Mouse (Mus musculus): Measurements from ENCODE around the gene Slc39a11.
A peak's percentile ranks its signal among the peaks of the same experiment; 100 is the strongest.

Slc39a11 gene

DNA sequence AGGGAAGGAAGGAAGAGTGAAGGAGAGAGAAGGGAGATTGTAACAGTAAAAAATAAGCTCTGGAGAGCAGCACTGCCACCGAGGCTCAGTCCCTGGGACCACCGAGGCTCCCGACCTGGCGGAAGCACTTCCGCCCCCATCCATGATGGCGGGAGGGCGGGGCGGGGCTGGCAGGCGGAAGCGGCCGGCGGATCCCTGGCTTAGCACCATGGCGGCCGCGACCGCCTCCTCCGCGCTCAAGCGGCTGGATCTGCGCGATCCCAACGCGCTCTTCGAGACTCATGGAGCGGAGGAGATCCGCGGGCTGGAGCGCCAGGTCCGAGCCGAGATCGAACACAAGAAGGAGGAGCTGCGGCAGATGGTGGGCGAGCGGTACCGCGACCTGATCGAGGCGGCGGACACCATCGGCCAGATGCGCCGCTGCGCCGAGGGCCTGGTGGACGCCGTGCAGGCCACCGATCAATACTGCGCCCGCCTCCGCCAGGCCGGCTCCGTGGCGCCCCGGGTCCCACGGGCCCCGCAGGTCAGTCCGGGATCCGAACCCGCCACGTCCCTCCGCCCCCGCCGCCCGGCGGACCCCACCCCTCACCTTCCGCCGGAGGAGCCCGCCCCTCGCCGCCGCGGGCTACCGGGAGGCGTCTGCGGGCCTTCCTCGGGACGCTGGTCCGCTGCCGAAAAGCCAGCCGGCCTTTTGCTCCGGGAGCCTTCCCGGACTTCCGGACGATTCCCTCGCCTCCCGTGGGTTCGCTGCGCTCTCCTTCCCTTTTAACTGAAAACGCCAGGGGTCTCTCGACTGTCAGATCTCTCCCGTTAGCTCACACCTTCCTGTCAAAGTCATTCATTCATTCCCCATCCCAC is at the start of gene Slc39a11:
Gene Slc39a11 (minus strand): TSS at position 727 of the 858 bp plus-strand sequence.
- peak; percentile 76 for DNase-seq (ENCODE audit: low read depth, low spot score)

DNA sequence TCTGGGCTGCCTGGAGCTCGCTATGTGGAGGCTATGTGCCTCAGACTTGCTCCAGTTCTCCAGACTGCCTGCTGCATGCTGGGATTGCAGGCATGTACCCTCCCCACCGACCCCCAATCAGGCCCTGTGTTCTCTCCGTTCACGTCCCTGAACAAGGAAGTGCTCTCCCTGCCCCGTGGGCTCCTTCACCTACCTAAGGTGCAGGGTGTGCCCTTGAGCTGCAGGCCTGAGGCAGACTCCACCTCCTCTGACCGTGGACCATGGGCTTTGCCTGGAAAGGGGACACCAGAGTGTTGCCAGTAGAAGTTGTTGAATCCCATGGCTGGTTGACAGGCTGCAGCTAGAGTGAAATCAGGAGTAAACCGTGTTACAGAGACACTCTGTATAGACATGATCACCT is 49.8 kb upstream of the Slc39a11 start:
- no peak for DNase-seq (ENCODE audit: low read depth, low spot score)

DNA sequence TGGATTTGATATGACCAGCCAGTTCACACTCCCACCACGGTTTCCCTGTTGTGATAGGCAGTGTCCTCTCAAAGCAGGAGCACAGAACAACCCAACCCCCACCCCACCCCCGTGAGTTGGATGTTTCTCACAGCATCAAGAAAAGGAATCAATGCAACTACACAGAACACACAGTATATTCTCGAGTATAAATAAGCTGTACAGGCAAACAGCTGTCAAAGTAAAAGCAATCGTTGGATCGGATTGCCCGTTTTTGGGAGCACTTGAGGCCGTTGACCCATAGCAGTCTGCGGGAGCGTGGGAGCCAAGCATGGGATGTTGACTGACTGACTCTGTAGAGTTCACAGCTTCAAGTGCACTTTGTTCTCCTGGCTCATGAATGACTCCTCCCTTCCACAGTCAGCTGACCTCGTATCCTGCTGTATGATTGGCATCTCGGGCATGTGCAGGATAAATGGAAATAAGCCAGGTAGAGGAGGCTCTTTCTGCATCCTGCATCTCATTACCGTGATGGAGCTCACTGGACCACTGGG is 48.2 kb upstream of the Slc39a11 start:
- DNase-seq (ENCODE audit: low read depth, low spot score), result no peak

DNA sequence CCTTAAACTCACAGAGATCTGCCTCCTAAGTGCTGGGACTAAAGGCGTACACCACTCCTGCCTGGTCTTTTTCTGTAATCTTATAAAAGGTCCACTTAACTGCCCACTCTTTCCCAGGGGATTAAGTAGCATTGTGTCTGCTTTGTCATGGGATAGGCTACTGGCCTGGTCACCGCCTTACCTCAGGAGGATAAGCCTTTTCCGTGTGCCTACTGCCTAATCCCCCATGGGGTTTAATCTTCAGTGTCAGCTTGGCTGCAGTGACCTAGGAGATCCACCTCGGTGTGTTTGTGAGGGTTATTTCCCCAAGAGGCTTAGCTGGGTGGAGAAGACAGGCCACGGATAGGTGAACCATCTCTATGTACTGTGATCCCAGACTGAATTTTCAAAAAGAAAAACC is 47.7 kb upstream of the Slc39a11 start:
- no peak for DNase-seq (ENCODE audit: low read depth, low spot score)

DNA sequence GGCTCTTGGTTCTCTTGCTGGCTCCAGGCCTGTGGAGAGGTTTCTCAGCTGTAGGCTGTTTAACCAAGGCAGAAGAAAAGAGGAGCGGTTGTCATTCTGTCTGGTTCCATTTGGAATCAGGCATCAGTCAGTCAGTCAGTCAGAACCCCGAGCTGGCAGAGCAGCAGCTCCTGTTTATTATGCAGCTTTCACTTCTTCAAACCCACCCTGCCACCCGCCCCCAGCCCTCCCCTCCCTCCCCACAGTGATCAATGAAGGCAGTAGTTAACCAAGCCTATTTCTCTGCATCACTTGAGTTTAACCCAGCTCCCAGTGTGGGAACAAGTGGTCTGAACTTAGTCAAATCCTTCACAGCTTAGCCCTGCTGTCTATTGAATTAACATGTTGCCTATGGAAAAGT is 42.0 kb upstream of the Slc39a11 start:
- DNase-seq (ENCODE audit: low read depth, low spot score), result no peak

DNA sequence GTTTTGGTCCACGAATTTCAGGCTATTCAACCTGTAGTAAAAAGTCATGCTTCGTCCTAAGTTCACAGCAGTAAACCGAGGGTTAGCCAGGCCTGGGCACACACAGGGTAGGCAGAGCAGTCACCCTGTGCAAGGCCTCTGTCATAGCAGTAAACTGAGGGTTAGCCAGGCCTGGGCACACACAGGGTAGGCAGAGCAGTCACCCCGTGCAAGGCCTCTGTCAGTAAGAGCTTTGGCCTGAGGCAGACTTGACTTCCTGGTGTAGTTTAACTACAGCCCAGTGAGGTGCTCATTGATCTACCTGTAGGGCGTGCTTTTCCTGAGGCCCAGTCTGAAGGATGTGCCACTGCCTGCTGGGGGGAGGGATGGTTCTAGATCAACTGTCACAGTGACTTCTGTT is 41.4 kb upstream of the Slc39a11 start:
- no peak for DNase-seq (ENCODE audit: low read depth, low spot score)

DNA sequence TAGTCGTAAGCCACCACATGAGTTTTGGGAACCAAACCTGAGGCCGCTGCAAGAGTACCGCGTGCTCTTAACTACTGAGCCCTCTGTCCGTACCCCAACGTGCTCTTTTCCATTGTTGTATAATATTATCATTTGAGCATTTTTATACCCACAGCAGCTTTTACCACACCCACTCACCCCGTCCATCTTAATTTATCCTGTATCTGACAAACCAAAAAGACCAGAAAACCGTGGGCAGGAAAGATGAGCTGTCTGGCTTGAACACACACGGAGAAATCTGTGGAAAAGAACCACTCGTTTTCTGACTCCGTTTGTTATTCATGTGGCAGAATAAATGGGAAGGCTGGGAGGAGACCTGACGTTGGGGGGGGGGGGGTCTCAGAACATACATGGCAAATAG is 40.6 kb upstream of the Slc39a11 start:
- DNase-seq (ENCODE audit: low read depth, low spot score), result no peak

DNA sequence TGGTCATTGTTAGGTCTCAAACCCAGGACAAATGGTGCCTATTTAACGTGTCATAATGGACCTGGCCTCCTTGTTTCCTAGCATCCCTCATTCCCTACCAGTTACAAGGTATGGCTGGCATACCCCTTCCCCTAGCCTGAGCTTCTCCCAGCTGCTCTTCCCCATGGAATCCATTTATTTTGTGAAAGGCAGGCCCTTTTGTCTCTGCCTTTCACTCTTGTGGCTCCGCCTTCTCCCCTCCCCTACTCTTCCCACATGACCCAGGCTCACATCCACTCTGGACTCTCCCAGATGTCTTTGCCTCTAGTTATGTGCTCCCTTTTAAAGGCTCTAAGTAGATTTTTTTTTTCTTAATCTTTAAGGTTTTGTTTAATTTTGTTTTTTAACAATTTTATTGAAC is 37.2 kb upstream of the Slc39a11 start:
- peak; percentile 61 for DNase-seq (ENCODE audit: low read depth, low spot score)

DNA sequence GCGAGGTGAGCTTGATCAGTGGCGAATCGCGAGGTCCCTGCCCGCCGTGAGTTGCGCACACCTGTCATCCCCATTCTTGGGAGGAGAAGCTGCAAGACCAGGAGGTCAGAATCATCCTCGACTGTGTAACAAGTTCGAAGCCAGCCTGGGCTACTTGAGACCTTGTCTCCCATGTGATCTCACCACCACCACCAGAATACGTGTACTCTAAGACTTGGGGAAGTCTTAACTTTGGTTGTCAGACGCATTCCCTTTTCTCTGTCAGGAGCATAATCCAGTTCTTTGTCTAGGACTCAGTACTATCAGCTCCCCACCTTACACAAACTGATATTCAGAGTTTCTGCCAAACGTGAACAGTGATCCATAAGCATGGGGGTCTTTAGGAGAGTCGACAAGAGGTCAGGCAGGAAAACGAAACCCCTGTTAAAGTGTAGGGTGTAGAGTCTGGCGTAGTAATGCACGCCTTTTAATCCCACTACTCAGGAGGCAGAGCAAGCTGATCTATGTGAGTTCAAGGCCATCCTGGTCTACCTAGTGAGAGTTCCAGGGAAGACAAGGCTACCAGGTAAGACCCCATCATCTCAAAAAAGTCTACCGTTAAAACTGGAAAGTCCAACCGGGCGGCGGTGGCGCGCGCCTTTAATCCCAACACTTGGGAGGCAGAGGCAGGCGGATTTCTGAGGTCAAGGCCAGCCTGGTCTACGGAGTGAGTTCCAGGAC is 35.0 kb upstream of the Slc39a11 start:
- no peak for DNase-seq (ENCODE audit: low read depth, low spot score)

DNA sequence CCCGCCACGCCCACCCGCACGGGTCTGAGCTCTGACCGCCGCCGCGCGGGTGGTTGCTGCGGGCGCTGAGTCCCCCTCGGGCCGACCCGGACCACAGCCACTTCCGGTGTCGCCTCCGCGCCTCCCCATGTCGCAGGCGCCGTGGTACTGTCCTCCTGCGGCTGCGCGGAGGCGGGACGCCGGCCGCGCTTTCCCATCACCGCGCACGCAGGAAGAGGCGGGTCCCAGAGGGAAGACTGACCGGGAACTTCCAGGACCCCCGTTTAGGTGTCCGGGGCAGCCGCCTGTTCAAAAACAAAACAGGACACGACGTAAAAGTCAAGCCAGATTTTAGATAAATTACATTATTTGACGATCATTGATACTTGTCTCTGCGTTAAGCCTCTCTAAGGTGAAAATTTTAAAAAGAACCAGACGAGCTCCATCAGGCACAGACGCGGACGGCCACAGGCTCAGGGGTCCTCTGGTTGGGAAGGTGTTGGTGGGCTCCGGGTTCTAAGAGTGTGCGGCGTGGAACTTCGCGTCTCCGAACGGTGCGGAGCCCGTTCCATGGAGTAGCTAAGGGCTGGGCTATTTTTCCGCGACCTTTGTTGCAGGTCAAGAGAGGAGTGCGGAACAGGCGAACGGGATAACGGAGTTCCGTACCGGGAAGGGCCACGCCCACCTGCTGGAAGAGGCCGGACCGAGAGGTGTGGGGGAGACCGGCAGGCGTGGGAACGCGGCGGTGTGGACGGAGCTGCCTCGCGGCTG is 34.3 kb upstream of the Slc39a11 start, which contains the start of the genes Fam104a and D11Wsu47e:
Gene Fam104a (minus strand): TSS at position 199 of the 750 bp plus-strand sequence.
Gene D11Wsu47e (plus strand): TSS at position 456 of the 750 bp plus-strand sequence.
- peak; percentile 97 for DNase-seq (ENCODE audit: low read depth, low spot score)

DNA sequence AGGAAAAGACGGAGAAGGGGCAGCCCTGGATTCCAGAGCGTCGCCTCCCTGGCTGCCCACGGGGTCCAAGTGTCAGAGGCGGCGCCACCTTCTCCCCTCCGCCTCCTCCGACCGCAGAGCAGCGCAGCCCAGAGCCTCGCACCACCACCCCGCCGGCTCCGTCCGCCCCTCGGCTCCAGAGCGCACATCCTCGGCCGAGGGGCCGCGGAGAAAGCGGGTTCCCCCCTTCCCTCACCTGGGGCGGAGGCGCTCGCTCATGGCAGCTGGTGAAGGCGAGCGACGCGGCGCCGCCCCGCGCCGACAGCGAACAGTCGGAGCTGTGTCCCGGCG is 33.7 kb upstream of the Slc39a11 start:
- no peak for DNase-seq (ENCODE audit: low read depth, low spot score)

DNA sequence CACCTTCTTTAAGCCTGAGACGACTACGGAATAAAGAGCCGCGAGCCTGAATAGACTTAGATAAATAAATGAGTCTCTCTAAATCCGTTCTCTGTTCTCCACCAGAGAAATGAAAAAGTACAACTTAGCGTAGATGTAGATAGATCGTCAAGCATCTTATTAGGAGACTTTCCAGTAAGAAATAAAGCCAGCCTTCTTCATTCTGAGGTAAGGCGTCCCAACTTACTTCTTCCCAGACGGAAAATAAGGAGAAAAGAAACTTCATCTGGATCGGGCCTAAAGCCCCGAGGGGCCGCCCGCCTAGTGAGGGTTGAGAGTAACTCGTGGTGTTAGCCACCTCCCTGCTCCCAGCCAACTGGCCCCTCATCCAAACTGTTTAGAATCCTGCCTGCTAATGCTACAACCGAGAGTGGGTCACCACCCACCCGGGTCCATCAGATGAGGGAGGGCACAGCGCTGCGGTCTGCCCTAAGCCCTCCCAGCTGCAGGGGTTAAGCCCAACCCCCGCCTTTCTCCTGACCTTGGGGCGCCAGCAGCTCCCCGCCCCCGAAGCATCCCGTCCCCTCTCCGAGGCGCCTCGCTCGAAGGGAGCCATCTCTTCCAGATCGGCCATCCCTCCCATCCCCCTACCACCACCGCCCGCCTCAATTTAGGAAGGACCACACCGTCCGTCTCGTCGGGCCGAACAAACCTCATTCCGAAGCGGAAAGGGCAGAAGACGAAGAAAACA is 33.2 kb upstream of the Slc39a11 start:
- peak; percentile 66 for DNase-seq (ENCODE audit: low read depth, low spot score)

DNA sequence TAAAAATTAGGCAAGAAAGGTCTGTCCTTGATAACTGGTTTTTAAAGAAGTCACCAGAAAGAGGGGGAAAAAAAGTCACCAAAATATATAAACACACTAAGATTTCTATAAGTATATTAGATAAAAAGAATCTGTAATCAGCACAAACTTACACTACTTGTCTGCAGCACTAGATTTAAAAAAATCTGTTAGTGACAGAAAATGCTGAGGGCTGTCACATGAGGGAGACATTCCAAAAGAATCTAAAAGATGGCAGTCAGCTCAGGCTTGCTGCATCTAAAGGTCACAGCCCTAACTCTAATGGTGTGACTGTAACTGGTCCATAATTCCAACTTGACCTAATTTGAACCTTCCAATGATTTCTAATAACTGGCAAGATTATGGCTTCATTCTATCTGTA is 32.1 kb upstream of the Slc39a11 start:
- DNase-seq (ENCODE audit: low read depth, low spot score), result no peak

DNA sequence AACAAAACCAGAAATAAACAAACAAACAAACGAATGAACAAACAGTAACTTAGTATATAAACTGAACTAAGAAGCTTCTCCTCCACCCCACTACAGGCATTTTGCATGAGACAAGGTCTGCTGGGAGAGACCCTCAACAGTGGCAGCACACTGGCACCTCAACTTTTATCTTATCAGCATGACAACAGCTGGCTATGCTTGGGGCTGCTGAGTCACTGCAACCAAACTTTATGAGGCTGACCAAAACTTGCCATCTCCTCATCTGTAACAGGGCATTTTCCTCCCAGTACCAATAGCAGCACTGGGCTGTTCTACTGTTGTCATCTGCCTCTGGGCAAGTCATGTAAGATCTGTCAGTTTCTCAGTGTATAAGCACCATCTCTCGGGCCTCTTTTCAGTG is 31.1 kb upstream of the Slc39a11 start:
- no peak for DNase-seq (ENCODE audit: low read depth, low spot score)

DNA sequence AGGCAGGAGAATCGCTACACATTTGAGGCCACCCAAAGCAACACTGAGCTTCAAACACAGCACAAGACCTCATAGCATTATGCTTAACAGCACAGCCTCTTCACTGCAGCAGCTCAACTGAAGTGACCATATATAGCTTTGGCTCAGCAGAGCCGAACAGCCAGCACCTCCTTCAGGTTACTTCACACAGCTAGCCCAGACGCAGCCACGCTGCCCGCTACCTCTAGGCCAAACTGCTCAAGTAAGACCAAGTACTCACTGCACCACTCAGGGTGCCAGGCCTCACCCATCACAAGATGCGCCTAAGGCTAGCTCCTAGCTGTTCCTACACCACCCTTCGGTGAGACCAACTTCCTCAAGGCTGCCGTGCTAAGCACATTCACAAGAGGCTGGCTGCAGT is 28.5 kb upstream of the Slc39a11 start:
- no peak for DNase-seq (ENCODE audit: low read depth, low spot score)

DNA sequence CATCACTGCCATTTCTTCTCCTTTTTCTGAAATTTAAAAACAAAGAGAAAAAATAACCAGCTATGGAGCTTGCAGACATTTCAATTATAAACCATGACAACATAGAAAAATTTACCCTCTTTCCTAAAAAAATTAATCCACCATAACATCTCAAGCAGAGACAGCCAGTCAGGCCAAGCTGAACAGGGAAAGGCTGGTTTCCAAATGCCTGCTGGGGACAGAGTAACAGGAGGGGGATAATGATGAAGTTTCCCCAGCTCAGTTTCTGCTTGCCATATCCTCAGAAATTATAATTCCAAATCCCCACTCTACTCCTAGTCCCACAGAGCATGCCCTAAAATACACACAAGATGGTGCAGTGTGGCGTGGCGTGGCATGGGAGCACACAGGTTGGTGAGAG is 27.5 kb upstream of the Slc39a11 start:
- DNase-seq (ENCODE audit: low read depth, low spot score), result no peak

DNA sequence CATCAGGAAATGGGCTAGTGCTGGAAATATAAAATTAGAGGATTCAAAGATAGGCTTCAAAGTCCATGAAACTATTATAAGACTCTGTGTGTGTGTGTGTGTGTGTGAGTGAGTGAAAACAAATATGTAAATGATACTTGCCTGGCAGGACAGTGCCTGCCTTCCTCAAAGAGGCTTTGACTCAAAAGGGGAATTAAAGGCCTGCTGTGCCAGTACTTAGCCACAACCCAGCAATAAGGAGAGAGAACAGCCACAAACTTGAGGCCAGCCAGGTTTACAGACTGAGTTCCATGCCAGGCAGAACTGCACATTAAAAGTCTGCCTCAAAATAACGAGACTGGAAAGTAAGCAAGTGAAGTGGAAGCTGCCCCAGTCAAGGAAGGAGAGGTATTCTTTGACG is 27.0 kb upstream of the Slc39a11 start:
- no peak for DNase-seq (ENCODE audit: low read depth, low spot score)

DNA sequence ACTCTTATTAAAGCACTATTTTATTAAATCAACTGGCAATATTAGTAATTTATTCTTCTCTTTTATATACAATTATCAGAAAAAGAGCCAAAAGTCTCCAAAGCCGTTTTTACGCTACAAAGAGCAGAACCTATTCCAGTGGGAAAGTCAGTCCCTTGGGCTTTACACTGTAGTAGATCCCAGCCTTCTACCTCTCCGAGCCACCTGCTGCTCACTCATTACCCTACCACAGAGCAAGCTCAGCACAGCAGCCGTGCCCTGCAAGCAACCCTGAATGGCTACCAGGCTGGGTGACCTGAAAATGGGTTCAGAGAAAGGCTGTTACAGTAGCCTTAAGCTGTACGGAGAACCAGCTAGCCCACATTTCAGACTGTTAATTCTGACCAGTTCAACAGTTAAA is 24.7 kb upstream of the Slc39a11 start:
- DNase-seq (ENCODE audit: low read depth, low spot score), result no peak

DNA sequence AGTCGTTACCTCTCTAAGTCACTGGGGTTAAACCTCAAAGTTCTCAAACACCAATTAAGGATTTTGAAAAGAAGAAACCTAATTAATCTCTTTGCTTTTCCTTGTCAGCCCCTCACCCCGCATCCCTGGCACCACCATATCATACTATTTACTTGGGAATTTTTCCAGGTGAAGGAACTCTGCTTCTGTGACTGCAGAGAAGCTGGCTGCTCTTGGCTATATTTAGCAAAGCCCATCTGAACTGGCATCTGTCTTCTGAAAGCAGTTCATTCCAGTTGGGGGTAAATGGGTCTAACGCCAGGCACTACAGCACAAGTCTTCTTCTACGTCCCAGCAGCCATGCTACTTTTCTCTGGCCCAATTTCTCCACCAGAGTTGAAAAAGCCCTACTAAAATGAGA is 23.7 kb upstream of the Slc39a11 start:
- DNase-seq (ENCODE audit: low read depth, low spot score), result no peak

DNA sequence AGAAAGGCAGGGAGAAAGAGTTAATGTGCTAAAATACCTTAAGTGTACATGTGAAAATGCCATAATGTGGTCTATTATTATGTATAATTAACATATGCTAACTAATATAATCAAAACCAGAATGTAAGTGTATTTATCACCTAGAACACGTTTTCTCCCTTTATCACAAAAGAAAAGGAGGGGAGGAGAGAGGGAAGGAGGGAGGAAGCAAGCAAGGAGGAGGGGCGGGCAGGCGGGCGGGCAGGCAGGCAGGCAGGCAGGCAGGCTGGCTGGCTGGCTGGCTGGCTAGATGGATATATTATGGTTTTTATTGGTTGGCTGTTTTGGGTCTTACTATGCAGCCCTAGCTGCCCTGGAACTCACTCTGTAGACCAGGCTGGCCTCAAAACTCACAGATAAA is 19.8 kb upstream of the Slc39a11 start:
- no peak for DNase-seq (ENCODE audit: low read depth, low spot score)

DNA sequence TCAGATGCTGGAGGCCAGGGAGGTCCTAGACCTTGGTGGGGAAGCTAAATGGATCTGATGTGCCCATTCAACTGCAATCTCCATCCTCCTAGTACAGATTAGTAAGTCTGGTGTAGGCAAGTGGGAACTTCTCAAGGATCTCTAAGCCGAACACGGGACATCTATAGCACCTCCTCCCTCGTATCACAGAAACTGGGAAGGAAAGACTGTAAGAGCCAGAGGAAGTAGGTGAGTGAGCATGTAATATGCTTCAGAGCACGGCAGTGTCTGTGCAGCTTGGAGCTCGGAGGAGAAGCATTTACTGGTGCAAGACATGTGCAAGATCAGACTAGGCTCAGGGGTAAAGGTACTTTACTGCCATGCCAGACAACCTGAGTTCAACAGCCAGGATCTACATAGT is 19.0 kb upstream of the Slc39a11 start:
- no peak for DNase-seq (ENCODE audit: low read depth, low spot score)

Data from mesoderm, embryonic 11.5 days (tissue).